ENCODE assay signal across 8 mouse cellular contexts in the genomic region with DNA sequence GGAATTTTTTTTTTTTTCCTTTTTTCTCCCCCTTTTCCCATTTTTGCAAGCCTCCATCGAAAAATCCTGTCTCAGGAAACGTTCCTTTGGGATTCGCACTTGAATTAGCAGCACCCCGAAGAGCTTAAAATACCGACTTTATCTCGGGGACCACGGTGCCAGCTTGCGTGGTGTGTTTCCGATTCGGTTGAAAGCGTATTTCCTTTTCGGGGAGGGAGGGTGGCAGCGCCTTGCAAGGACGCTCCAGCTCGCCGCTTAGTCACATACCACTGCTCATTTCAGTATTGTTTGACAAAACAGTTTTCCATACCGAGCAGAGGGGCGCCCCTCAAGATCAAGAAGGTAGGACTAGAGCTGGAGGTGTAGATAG. TPM values are rescaled to one million over a fixed set of nuclear protein-coding genes. Genes with fewer than 3 reads are reported as not detected.
DNase-seq lines count a peak whose midpoint lies in the region; ATAC-seq and TF ChIP-seq lines count a peak whose summit lies in the region.

No protein-coding gene starts in this region.

- no peak overlapping the region for H3K27ac ChIP-seq in embryonic facial prominence, embryonic 11.5 days (replicated peaks; ENCODE audit: low read depth, low read length)
- H3K27ac ChIP-seq in heart, postnatal 0 days (ENCODE audit: low read depth), result peak overlapping the region; percentile 94
- peak overlapping the region; percentile 96 for H3K27ac ChIP-seq in lung, embryonic 15.5 days

- H3K27me3 ChIP-seq in embryonic facial prominence, embryonic 11.5 days (ENCODE audit: control insufficient read depth, insufficient read depth, low read length), result peaks cover 3% of the 10 kb centered on the region; the same call in 1 of the 2 replicates
- H3K27me3 ChIP-seq in heart, postnatal 0 days (ENCODE audit: control insufficient read depth, insufficient read depth, low read length), result no peaks in the 10 kb centered on the region
- peaks cover 8% of the 10 kb centered on the region; the same call in 1 of the 2 replicates for H3K27me3 ChIP-seq in lung, embryonic 15.5 days

- H3K4me1 ChIP-seq in embryonic facial prominence, embryonic 11.5 days (ENCODE audit: control insufficient read depth, insufficient read depth, low read length), result peaks cover 4% of the 10 kb centered on the region
- H3K4me1 ChIP-seq in heart, postnatal 0 days (ENCODE audit: control insufficient read depth, insufficient read depth), result peaks cover 22% of the 10 kb centered on the region
- H3K4me1 ChIP-seq in lung, embryonic 15.5 days, result peaks cover 57% of the 10 kb centered on the region

- no peaks in the 10 kb centered on the region for H3K9me3 ChIP-seq in embryonic facial prominence, embryonic 11.5 days (replicated peaks; ENCODE audit: control insufficient read depth, low read length)
- no peaks in the 10 kb centered on the region for H3K9me3 ChIP-seq in heart, postnatal 0 days (replicated peaks; ENCODE audit: control insufficient read depth, low read length)
- no peaks in the 10 kb centered on the region for H3K9me3 ChIP-seq in lung, embryonic 15.5 days

- peak; percentile 75 to 92 for DNase-seq in adrenal gland, adult (ENCODE audit: inconsistent age in 2 of 2, low spot score in 1 of 2)
- peak; percentile 44 for DNase-seq in embryonic facial prominence, embryonic 11.5 days (ENCODE audit: low spot score)
- DNase-seq in heart, postnatal 0 days (ENCODE audit: low spot score), result peak; percentile 47
- peak; percentile 64 to 72 for DNase-seq in kidney, postnatal 36 days
- DNase-seq in right cerebral cortex, postnatal 25 days, result peak; percentile 54
- DNase-seq in ovary, postnatal 14 days (ENCODE audit: low spot score), result no peak

- peak; percentile 41 for ATAC-seq in CD4-positive, CD25-positive, alpha-beta regulatory T cell, adult 4 months
- ATAC-seq in embryonic facial prominence, embryonic 11.5 days (replicated peaks; ENCODE audit: insufficient number of reproducible peaks, low FRiP score, low TSS enrichment, low read depth), result no peak
- ATAC-seq in heart, postnatal 0 days (ENCODE audit: insufficient read depth, low read depth), result no peak
- ATAC-seq in lung, embryonic 15.5 days (ENCODE audit: borderline replicate concordance, extremely low read depth, low FRiP score, low TSS enrichment), result no peak

- TF ChIP-seq CTCF in heart, postnatal 0 days (IDR thresholded peaks at IDR 0.05; ENCODE audit: low read depth), result no peak

- peak overlapping the region; percentile 93 for H3K9ac ChIP-seq in embryonic facial prominence, embryonic 11.5 days (replicated peaks; ENCODE audit: low read length)
- peak overlapping the region; percentile 89 for H3K9ac ChIP-seq in heart, postnatal 0 days (replicated peaks; ENCODE audit: low read depth, low read length)
- H3K9ac ChIP-seq in lung, embryonic 15.5 days, result peak overlapping the region; percentile 87

- H3K4me2 ChIP-seq in embryonic facial prominence, embryonic 11.5 days (ENCODE audit: low read depth, low read length), result peak overlapping the region; percentile 70
- peak overlapping the region; percentile 69 for H3K4me2 ChIP-seq in heart, postnatal 0 days (ENCODE audit: low read depth, low read length)
- peak overlapping the region; percentile 66 for H3K4me2 ChIP-seq in lung, embryonic 15.5 days

- no peak for TF ChIP-seq EP300 in heart, postnatal 0 days (IDR thresholded peaks at IDR 0.05; ENCODE audit: low read depth)

- H3K36me3 ChIP-seq in embryonic facial prominence, embryonic 11.5 days (replicated peaks; ENCODE audit: control insufficient read depth, insufficient read depth, low read depth, low read length), result no peaks in the 10 kb centered on the region
- H3K36me3 ChIP-seq in heart, postnatal 0 days (replicated peaks; ENCODE audit: control insufficient read depth, insufficient read depth, low read length), result no peaks in the 10 kb centered on the region
- H3K36me3 ChIP-seq in lung, embryonic 15.5 days, result 0 out of 2 replicates have a peak, but pooled peaks cover 4% of the 10 kb centered on the region

- under 1% methylated on average over 18 of the region's 18 CpGs for WGBS in embryonic facial prominence, embryonic 11.5 days
- 0% methylated on average over 18 of the region's 18 CpGs for WGBS in heart, postnatal 0 days
- 0% methylated on average over 18 of the region's 18 CpGs for WGBS in lung, embryonic 15.5 days

- peak overlapping the region; percentile 98 for H3K4me3 ChIP-seq in embryonic facial prominence, embryonic 11.5 days (ENCODE audit: low read depth, low read length)
- peak overlapping the region; percentile 92 for H3K4me3 ChIP-seq in heart, postnatal 0 days (ENCODE audit: low read depth, low read length)
- peak overlapping the region; percentile 97 for H3K4me3 ChIP-seq in lung, embryonic 15.5 days

RNA-seq across cellular contexts. Expression of gene Mapk14, which starts 1.2 kb away (rescaled TPM):
- 10 to 100 TPM; 17.8 to 20.7 TPM for polyA plus RNA-seq in CD4-positive, CD25-positive, alpha-beta regulatory T cell, adult 4 months (2017; shearing (Covaris generic))
- 53.0 and 53.7 TPM in 2 replicates for polyA plus RNA-seq in embryonic facial prominence, embryonic 11.5 days (2014; fragmentation: Nextera tagmentation; extraction: Ambion mirVana)
- 29.5 and 47.7 TPM in 2 replicates for total RNA-seq in heart, postnatal 0 days (2014; rRNA removed; ENCODE audit: low replicate concordance)
- 17.8 and 19.4 TPM in 2 replicates for polyA plus RNA-seq in heart, postnatal 0 days (2015; fragmentation: Nextera tagmentation; extraction: Ambion mirVana)
- polyA plus RNA-seq in lung, embryonic 15.5 days (2015; fragmentation: Nextera tagmentation; extraction: Ambion mirVana), result 53.3 and 55.6 TPM in 2 replicates

RNA-seq across cellular contexts. Expression of gene Slc26a8, which starts 2.3 kb away (rescaled TPM):
- polyA plus RNA-seq in CD4-positive, CD25-positive, alpha-beta regulatory T cell, adult 4 months (2017; shearing (Covaris generic)), result under 1 TPM in 1 of 2 experiments, not detected in 1; 0.32 TPM
- polyA plus RNA-seq in embryonic facial prominence, embryonic 11.5 days (2014; fragmentation: Nextera tagmentation; extraction: Ambion mirVana), result 0.36 and 0.55 TPM in 2 replicates
- not detected in 2 replicates for total RNA-seq in heart, postnatal 0 days (2014; rRNA removed; ENCODE audit: low replicate concordance)
- polyA plus RNA-seq in heart, postnatal 0 days (2015; fragmentation: Nextera tagmentation; extraction: Ambion mirVana), result 0.29 and 0.36 TPM in 2 replicates
- 0.47 and 0.58 TPM in 2 replicates for polyA plus RNA-seq in lung, embryonic 15.5 days (2015; fragmentation: Nextera tagmentation; extraction: Ambion mirVana)

RNA-seq across cellular contexts. Expression of gene AC170998.1, which starts 33.6 kb away (rescaled TPM):
- 10 to 100 TPM; 10.1 TPM for polyA plus RNA-seq in CD4-positive, CD25-positive, alpha-beta regulatory T cell, adult 4 months (2017; shearing (Covaris generic))
- 0.62 and 1.5 TPM in 2 replicates for polyA plus RNA-seq in embryonic facial prominence, embryonic 11.5 days (2014; fragmentation: Nextera tagmentation; extraction: Ambion mirVana)
- total RNA-seq in heart, postnatal 0 days (2014; rRNA removed; ENCODE audit: low replicate concordance), result not detected in 2 replicates
- 1.00 and 1.2 TPM in 2 replicates for polyA plus RNA-seq in heart, postnatal 0 days (2015; fragmentation: Nextera tagmentation; extraction: Ambion mirVana)
- polyA plus RNA-seq in lung, embryonic 15.5 days (2015; fragmentation: Nextera tagmentation; extraction: Ambion mirVana), result 2.5 and 3.0 TPM in 2 replicates
